Mouse (Mus musculus) heart, adult 11 months (tissue): Measurements from ENCODE around the gene Gm44790.
A peak's percentile ranks its signal among the peaks of the same experiment; 100 is the strongest.
"Not testable (repeated sequence)": the region's sequence is repeated elsewhere in the genome, so short reads cannot be mapped to it uniquely, and the experiment has no call there.

ENCODE experiments used
- DNase-seq: peaks from one replicate; pipeline ENCODE4 v3.0.0; 2022

Gene Gm44790

GRCm38 (mm10) chr6:86475462-86476167, 49.2 kb downstream of the Gm44790 start:
- peak; percentile 98 for DNase-seq

- DNase-seq, result no peak
Observed at GRCm38 (mm10) chr6:86476931-86477330, 50.5 kb downstream of the Gm44790 start.

- DNase-seq, result peak; percentile 98
Observed at GRCm38 (mm10) chr6:86479311-86479710, 52.9 kb downstream of the Gm44790 start.

GRCm38 (mm10) chr6:86479816-86480188, 53.3 kb downstream of the Gm44790 start:
- DNase-seq, result no peak

- DNase-seq, result peak; percentile 98
Observed at GRCm38 (mm10) chr6:86480189-86480831, 53.9 kb downstream of the Gm44790 start.

DNA sequence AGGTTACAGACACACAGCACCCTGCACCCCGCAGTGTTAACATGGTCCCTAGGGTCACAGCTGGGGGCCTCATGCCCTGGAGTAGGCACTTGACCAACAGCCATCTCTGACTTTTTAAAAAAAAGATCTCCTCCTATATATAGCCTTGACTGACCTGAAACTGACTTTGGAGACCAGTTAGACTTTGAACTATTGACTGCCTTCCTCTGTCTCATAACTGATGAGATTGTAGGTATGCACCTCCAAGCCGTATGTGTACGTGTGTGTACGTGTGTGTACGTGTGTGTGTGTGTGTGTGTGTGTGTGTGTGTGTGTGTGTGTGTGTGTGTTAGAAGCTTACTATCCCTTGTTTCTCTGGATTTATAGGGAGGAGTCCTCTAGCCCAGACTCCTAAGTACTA, 55.4 kb downstream of the Gm44790 start:
- DNase-seq, result no peak

GRCm38 (mm10) chr6:86485943-86486640, 59.6 kb downstream of the Gm44790 start:
- no peak for DNase-seq

DNA sequence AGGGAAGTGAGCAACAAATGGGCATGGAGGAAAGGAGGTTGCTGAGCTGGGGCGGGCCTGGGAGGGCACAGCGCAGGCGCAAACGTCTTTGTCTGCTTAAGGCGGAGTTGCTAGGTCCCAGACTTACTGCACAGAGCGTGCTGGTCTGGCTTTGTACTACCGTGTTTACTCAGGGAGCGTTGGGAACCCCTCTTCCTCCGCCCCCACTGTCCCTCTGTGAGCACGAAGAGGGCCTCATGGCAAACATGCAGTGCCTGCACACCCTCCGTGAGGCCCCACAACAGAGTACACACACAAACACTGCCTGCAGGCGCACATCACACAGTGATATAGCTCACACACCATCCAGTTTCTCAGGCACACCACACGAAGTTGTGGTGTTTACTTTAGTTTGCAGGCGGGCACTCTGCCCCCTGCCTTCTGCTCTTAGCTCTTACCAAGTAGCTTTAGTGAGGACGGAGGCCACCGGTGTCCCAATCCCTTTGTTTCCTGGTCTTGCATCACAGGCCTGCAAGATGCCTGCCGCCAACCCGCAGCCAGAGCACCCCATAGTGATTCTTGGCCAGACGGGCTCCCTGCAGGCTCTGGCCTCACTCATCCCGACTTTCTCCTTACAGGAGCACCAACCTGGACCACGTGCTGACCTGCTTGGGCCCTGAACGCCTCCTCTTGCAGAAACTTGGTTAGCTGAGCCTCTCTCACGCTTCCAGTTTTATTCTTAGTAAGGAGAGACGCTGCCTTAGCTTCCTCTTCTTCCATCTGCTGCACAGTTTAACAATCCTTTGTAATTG, 61.1 kb downstream of the Gm44790 start:
- peak; percentile 99 for DNase-seq

- DNase-seq, result peak; percentile 98
Observed at GRCm38 (mm10) chr6:86488149-86488485, 61.7 kb downstream of the Gm44790 start.

GRCm38 (mm10) chr6:86489945-86490344, 63.5 kb downstream of the Gm44790 start:
- no peak for DNase-seq

DNA sequence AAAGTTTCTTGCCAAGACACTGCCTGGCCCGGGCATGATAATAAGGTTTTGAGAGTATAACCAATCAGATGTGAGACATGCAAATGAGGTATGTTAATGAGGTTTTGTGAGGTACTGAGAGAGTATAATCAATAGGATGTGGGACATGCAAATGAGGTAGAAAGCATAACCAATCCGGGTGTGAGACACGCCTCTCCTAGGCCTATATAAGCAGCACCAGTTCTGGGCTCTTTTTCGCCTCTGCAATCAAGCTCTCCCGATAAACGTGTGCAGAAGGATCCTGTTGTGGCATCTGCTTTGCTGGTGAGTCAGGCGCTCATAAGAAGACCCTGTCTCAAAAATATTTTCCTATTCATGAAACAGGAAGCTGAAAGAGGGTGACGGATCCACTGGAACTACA, 64.0 kb downstream of the Gm44790 start:
- DNase-seq, result not testable (repeated sequence)

GRCm38 (mm10) chr6:86493469-86494263, 67.2 kb downstream of the Gm44790 start:
- DNase-seq, result peak; percentile 95

DNA sequence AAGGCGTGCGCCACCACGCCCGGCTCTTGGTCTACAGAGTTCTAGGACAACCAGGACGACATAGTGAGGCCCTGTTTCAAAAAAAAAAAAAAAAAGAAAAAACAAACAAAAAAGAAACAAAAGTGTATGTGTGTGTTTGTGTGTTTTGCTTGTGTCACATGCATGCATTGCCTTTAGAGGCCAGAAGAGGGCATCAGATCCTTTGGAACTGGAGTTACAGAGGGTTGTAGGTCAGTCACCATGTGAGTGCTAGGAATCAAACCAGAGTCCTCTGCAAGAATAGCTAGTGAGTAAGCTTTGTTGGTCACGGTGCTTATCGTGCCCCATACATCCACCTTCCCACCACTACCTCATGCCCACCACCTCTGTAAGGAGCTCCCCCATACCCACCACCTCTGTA, 68.3 kb downstream of the Gm44790 start:
- DNase-seq, result no peak
